Mouse (Mus musculus): ENCODE measurements around the gene Rybp. TPM values are rescaled to one million over a fixed set of nuclear protein-coding genes. Genes with fewer than 3 reads are reported as not detected.

Gene Rybp
- polyA plus RNA-seq, 1 experiment from 2014 or later = 19.6 TPM

- Histone ChIP-seq H3K4me3 (ENCODE audit: low read length) (no peak overlapping the region), H3K9me3 (ENCODE audit: control insufficient read depth, low read length) (no peaks in the 10 kb centered on the region), H3K36me3 (ENCODE audit: control insufficient read depth, insufficient read depth, low read length) (no peaks in the 10 kb centered on the region), H3K27me3 (ENCODE audit: control insufficient read depth, insufficient read depth, low read depth, low read length) (no peaks in the 10 kb centered on the region), H3K27ac (ENCODE audit: low read length) (no peak overlapping the region), H3K4me1 (replicated peaks; ENCODE audit: control insufficient read depth, insufficient read depth, low read length) (peaks cover 9% of the 10 kb centered on the region), H3K4me2 (ENCODE audit: low read depth, low read length) (no peak overlapping the region), H3K9ac (ENCODE audit: low read length) (no peak overlapping the region)
- 56% methylated on average over 10 of the region's 10 CpGs for WGBS
- no peak for ATAC-seq (ENCODE audit: low read depth)
These were observed 36.6 kb upstream of the Rybp start for GRCm38 (mm10) chr6:100323756-100324430.

GRCm38 (mm10) chr6:100322561-100322960 lies 35.3 kb upstream of the Rybp start:
- Histone ChIP-seq H3K4me1 (replicated peaks; ENCODE audit: control insufficient read depth, insufficient read depth, low read length) (peaks cover 5% of the 10 kb centered on the region; the same call in 1 of the 2 replicates), H3K4me3 (ENCODE audit: low read length) (no peak overlapping the region), H3K27me3 (ENCODE audit: control insufficient read depth, insufficient read depth, low read depth, low read length) (no peaks in the 10 kb centered on the region), H3K27ac (ENCODE audit: low read length) (no peak overlapping the region), H3K9ac (ENCODE audit: low read length) (no peak overlapping the region), H3K36me3 (ENCODE audit: control insufficient read depth, insufficient read depth, low read length) (no peaks in the 10 kb centered on the region), H3K4me2 (ENCODE audit: low read depth, low read length) (no peak overlapping the region), H3K9me3 (ENCODE audit: control insufficient read depth, low read length) (no peaks in the 10 kb centered on the region)
- ATAC-seq (ENCODE audit: low read depth) = no peak
- 44% methylated on average over 8 of the region's 8 CpGs for WGBS

- 69% methylated on average over 5 of the region's 5 CpGs for WGBS
- H3K4me1 ChIP-seq (replicated peaks; ENCODE audit: control insufficient read depth, insufficient read depth, low read length) = peaks cover 5% of the 10 kb centered on the region; the same call in 1 of the 2 replicates
- H3K4me3 ChIP-seq (ENCODE audit: low read length) = no peak overlapping the region
- H3K27ac ChIP-seq (ENCODE audit: low read length) = no peak overlapping the region
- H3K4me2 ChIP-seq (ENCODE audit: low read depth, low read length) = no peak overlapping the region
- H3K36me3 ChIP-seq (ENCODE audit: control insufficient read depth, insufficient read depth, low read length) = no peaks in the 10 kb centered on the region
- H3K9me3 ChIP-seq (ENCODE audit: control insufficient read depth, low read length) = no peaks in the 10 kb centered on the region
- ATAC-seq (ENCODE audit: low read depth) = no peak
- H3K27me3 ChIP-seq (ENCODE audit: control insufficient read depth, insufficient read depth, low read depth, low read length) = no peaks in the 10 kb centered on the region
- H3K9ac ChIP-seq (ENCODE audit: low read length) = no peak overlapping the region
These were observed 34.9 kb upstream of the Rybp start for GRCm38 (mm10) chr6:100322145-100322544.

- H3K36me3 ChIP-seq (ENCODE audit: control insufficient read depth, insufficient read depth, low read length) = no peaks in the 10 kb centered on the region
- 52% methylated on average over 8 of the region's 8 CpGs for WGBS
- H3K4me3 ChIP-seq (ENCODE audit: low read length) = no peak overlapping the region
- ATAC-seq (ENCODE audit: low read depth) = no peak
- no peaks in the 10 kb centered on the region for H3K9me3 ChIP-seq (ENCODE audit: control insufficient read depth, low read length)
- no peaks in the 10 kb centered on the region for H3K4me1 ChIP-seq (replicated peaks; ENCODE audit: control insufficient read depth, insufficient read depth, low read length)
- H3K4me2 ChIP-seq (ENCODE audit: low read depth, low read length) = no peak overlapping the region
- no peaks in the 10 kb centered on the region for H3K27me3 ChIP-seq (ENCODE audit: control insufficient read depth, insufficient read depth, low read depth, low read length)
- H3K9ac ChIP-seq (ENCODE audit: low read length) = no peak overlapping the region
- no peak overlapping the region for H3K27ac ChIP-seq (ENCODE audit: low read length)
These were observed 26.9 kb upstream of the Rybp start for GRCm38 (mm10) chr6:100314201-100314600.

- 86% methylated on average over 1 of the region's 1 CpGs for WGBS
- Histone ChIP-seq H3K9me3 (ENCODE audit: control insufficient read depth, low read length) (no peaks in the 10 kb centered on the region), H3K36me3 (ENCODE audit: control insufficient read depth, insufficient read depth, low read length) (no peaks in the 10 kb centered on the region), H3K27me3 (ENCODE audit: control insufficient read depth, insufficient read depth, low read depth, low read length) (no peaks in the 10 kb centered on the region), H3K27ac (ENCODE audit: low read length) (no peak overlapping the region), H3K4me1 (replicated peaks; ENCODE audit: control insufficient read depth, insufficient read depth, low read length) (no peaks in the 10 kb centered on the region), H3K9ac (ENCODE audit: low read length) (no peak overlapping the region), H3K4me3 (ENCODE audit: low read length) (no peak overlapping the region), H3K4me2 (ENCODE audit: low read depth, low read length) (no peak overlapping the region)
- no peak for ATAC-seq (ENCODE audit: low read depth)
These were observed 23.9 kb upstream of the Rybp start for GRCm38 (mm10) chr6:100311167-100311566.

- Histone ChIP-seq H3K9me3 (ENCODE audit: control insufficient read depth, low read length) (no peaks in the 10 kb centered on the region), H3K4me2 (ENCODE audit: low read depth, low read length) (no peak overlapping the region), H3K27me3 (ENCODE audit: control insufficient read depth, insufficient read depth, low read depth, low read length) (no peaks in the 10 kb centered on the region), H3K27ac (ENCODE audit: low read length) (no peak overlapping the region), H3K9ac (ENCODE audit: low read length) (no peak overlapping the region), H3K36me3 (ENCODE audit: control insufficient read depth, insufficient read depth, low read length) (no peaks in the 10 kb centered on the region), H3K4me3 (ENCODE audit: low read length) (no peak overlapping the region), H3K4me1 (replicated peaks; ENCODE audit: control insufficient read depth, insufficient read depth, low read length) (peaks cover 2% of the 10 kb centered on the region; the same call in 1 of the 2 replicates)
- ATAC-seq (ENCODE audit: low read depth) = no peak
- WGBS = 68% methylated on average over 10 of the region's 10 CpGs
These were observed 17.5 kb upstream of the Rybp start for GRCm38 (mm10) chr6:100304831-100305230.

- 55% methylated on average over 8 of the region's 8 CpGs for WGBS
These were observed 14.3 kb upstream of the Rybp start for GRCm38 (mm10) chr6:100301410-100302108.

GRCm38 (mm10) chr6:100300831-100301230 lies 13.5 kb upstream of the Rybp start:
- no peak overlapping the region for H3K4me2 ChIP-seq (ENCODE audit: low read depth, low read length)
- no peak overlapping the region for H3K9ac ChIP-seq (ENCODE audit: low read length)
- 19% methylated on average over 3 of the region's 3 CpGs for WGBS
- H3K36me3 ChIP-seq (ENCODE audit: control insufficient read depth, insufficient read depth, low read length) = no peaks in the 10 kb centered on the region
- H3K4me1 ChIP-seq (replicated peaks; ENCODE audit: control insufficient read depth, insufficient read depth, low read length) = peaks cover 2% of the 10 kb centered on the region; the same call in 1 of the 2 replicates
- H3K4me3 ChIP-seq (ENCODE audit: low read length) = no peak overlapping the region
- no peaks in the 10 kb centered on the region for H3K27me3 ChIP-seq (ENCODE audit: control insufficient read depth, insufficient read depth, low read depth, low read length)
- no peaks in the 10 kb centered on the region for H3K9me3 ChIP-seq (ENCODE audit: control insufficient read depth, low read length)
- H3K27ac ChIP-seq (ENCODE audit: low read length) = no peak overlapping the region
- ATAC-seq (ENCODE audit: low read depth) = no peak

More at GRCm38 (mm10) chr6:100301410-100302108, 14.3 kb upstream of the Rybp start:
- H3K9me3 ChIP-seq (ENCODE audit: control insufficient read depth, low read length) = no peaks in the 10 kb centered on the region
- H3K4me2 ChIP-seq (ENCODE audit: low read depth, low read length) = no peak overlapping the region
- ATAC-seq (ENCODE audit: low read depth) = no peak
- no peak overlapping the region for H3K4me3 ChIP-seq (ENCODE audit: low read length)
- no peaks in the 10 kb centered on the region for H3K36me3 ChIP-seq (ENCODE audit: control insufficient read depth, insufficient read depth, low read length)
- no peak overlapping the region for H3K27ac ChIP-seq (ENCODE audit: low read length)
- no peaks in the 10 kb centered on the region for H3K27me3 ChIP-seq (ENCODE audit: control insufficient read depth, insufficient read depth, low read depth, low read length)
- H3K4me1 ChIP-seq (replicated peaks; ENCODE audit: control insufficient read depth, insufficient read depth, low read length) = peaks cover 2% of the 10 kb centered on the region; the same call in 1 of the 2 replicates
- H3K9ac ChIP-seq (ENCODE audit: low read length) = no peak overlapping the region

GRCm38 (mm10) chr6:100298945-100299344 lies 11.7 kb upstream of the Rybp start:
- Histone ChIP-seq H3K4me3 (ENCODE audit: low read length) (no peak overlapping the region), H3K9me3 (ENCODE audit: control insufficient read depth, low read length) (no peaks in the 10 kb centered on the region), H3K4me1 (replicated peaks; ENCODE audit: control insufficient read depth, insufficient read depth, low read length) (peaks cover 2% of the 10 kb centered on the region; the same call in 1 of the 2 replicates), H3K9ac (ENCODE audit: low read length) (no peak overlapping the region), H3K4me2 (ENCODE audit: low read depth, low read length) (no peak overlapping the region), H3K27me3 (ENCODE audit: control insufficient read depth, insufficient read depth, low read depth, low read length) (no peaks in the 10 kb centered on the region), H3K27ac (ENCODE audit: low read length) (no peak overlapping the region), H3K36me3 (ENCODE audit: control insufficient read depth, insufficient read depth, low read length) (no peaks in the 10 kb centered on the region)
- 44% methylated on average over 4 of the region's 4 CpGs for WGBS
- no peak for ATAC-seq (ENCODE audit: low read depth)

Measured in lung, embryonic 16.5 days (tissue).